Mouse (Mus musculus) central nervous system, embryonic 11.5 days (tissue): Measurements from ENCODE around the gene Pheta2. TPM values are rescaled to one million over a fixed set of nuclear protein-coding genes. Genes with fewer than 3 reads are reported as not detected.

ENCODE experiments used
- polyA plus RNA-seq: library from polyadenylated mRNA; depleted of rRNA; stranded (reverse); fragments of >200 nt; gene quantifications from 2 replicates; pipeline ENCODE4 v1.2.3, GENCODE M21; 2012; rRNA removed

Pheta2 gene
- 4.6 and 5.6 TPM in 2 replicates for polyA plus RNA-seq

DNA sequence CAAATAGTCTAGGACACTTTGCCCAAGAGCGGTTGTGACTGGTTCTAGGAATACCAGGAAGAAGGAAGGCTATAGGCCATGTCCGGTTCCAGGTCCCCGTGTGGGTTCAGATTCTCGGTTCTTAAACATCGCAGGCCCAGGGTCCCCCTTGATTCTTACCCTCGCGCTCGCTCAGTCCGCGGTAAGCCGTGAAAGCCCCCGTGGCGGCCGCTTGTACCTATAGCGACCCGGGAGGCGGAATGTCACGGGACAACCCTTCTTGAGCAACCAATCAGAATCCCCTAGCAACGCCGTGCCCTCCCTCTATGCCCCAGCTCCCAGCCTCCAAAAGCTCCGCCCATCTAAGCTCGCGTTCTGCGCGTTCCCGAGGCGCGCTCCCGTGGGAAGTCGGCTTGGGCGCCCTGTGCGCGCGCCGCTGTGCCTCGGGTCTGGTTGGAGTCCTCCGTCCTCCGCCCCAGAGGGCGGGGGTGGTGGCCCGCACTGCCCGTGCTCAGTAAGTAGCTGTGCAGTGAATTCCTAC lies at the start of gene Pheta2, which contains the start of the genes Naga and Smdt1:
Pheta2 (plus strand) TSS at position 350 of the 520 bp plus-strand sequence.
Naga (minus strand) TSS at position 333 of the 520 bp plus-strand sequence.
Smdt1 (plus strand) TSS at position 367 of the 520 bp plus-strand sequence.

DNA sequence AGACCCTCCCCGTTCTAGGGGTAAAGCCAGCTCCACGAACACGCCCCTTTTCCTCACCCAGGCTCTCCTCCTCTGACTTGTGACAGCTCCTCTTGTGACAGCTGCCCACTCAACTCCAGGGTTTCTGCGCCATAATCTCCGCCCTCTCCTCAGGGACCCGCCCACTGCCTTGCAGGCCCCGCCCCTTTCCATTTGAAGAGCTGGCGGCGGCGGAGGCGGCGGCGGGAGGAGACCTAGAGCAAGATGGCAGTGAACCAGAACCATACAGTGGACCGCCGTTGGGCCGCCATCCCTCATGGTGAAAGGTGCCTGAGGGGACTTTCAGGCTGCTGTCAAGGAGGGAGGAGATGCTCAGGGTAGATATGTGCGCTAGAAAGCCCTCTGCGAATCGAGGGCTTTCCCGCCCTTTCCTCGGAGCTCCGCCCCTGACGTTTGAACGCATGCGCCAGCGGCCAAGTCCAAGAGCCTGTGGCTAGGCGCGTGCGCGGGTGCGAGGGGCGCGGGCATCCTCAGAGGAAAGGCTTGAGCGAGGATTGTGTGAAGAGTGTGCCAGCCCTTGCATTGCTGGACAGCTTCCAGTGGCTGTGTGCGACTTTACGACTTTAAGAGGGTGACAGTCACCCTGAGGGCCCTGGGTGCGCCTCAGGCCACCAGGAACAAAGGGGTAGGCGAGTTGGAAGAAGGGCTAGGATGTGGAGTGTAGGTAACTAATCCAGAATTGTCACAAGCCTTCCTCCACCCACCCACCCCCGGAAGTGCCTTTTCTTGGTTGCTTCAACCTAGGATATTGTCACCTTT lies 39.8 kb upstream of the Pheta2 start, which contains the start of gene Wbp2nl:
Wbp2nl (plus strand) TSS at position 191 of the 798 bp plus-strand sequence.

DNA sequence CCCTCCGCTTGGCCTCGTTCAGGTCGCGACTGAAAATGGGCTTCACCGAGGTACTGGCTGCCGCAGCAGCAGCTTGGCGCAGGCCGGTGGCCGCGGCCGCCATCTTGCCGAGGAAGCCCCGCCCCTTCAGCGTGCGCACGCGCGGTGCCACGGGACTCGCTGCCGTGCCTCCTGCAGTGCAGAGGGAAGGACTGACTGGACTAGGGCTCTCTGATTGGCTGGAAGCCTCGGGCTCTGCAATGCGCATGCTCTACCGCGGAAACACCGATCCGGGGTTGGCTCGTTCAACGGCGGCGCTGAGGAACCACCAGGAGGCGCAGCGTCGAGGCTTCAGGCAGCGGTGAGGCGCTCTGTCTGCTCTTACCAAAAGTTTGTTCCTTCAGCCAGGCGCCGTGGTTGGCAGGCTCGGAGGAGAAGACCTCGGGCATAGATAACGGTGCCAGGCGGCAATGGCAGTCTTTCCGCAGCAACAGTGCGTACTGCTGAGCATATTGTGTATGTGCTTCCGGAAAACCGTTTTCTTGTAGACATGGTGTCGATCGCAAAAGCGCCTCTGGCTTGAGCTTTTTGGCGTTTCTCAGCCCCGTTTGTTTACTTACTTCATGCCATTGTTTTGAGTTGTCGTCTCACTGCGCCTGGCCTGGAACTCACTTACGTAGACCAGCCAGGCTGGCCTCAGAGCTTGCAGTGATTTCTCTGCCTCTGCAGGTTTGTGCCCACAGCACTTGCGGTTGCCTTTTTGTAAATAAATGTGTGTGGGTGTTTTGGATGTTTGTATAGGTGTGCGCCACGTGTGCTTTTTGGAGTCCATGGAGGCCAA lies 15.6 kb downstream of the Pheta2 start, which contains the start of gene Ndufa6:
Ndufa6 (minus strand) TSS at position 197 of the 820 bp plus-strand sequence.

DNA sequence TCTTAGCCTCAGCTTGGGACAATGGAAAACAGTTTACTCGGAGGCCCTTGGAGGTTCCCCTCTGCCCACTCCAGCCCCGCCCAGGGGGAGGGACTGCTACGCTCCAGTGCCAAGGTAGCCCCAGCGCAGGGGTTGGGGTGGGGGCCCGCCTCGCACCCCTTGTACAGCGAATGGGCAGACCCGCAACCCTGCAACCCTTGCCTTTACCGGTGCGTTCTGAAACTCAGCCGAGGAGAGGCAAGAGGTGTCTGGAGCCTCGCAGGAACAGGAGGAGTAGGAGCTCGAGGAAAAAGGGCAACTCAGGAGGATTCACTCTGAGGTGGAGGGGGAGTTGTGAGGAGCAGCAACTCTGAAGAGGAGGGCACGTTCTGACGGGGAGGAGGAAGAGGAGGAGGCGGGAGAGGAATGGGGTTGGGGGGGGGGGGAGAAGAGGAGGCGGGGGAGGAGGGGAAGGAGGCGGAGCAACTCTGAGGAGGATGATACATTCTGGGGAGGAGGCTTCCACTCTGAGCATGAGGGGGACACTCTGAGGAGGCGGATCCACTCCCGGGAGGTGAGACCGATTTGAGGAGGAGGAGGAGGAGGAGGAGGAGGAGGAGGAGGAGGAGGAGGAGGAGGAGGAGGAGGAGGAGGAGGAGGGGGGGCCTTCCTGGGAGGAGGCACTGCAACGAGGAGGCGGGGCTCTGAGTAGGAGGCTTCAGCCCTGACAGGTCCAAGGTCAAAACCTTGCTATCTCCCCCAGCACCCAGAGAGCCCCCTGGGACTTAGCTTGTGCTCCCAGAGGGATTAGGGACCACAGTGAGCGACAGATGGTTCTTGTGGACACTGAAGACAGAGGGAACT lies 41.4 kb downstream of the Pheta2 start, which contains the start of gene Cyp2d22:
Cyp2d22 (minus strand) TSS at position 390 of the 843 bp plus-strand sequence.

DNA sequence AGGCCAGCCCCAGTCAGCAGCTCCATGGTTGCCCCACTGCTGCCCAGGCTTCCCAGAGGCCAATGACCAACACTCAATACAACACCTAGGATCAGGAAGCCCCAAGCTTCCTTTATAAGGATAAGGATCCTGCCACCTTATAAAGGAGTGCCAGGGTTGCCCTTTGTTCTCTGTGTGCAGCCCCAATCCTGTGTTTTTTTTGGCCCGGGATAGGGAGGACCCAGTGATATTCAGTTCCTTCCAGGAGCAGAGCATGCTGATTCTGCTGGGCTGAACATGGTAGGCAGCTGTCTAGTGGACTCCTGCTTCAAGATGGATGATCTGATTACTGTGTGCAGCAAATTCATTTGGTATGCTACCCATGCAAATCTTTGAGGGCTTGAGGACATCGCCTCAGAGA lies 55.2 kb downstream of the Pheta2 start, which contains the start of gene Cyp2d11:
Cyp2d11 (minus strand) TSS at position 101 of the 400 bp plus-strand sequence.

Other genes with a start within 250 kb of the Pheta2 start
- gene Ccdc134, start 211.0 kb upstream of the Pheta2 start, polyA plus RNA-seq, result 23.7 and 25.0 TPM in 2 replicates
- 120 and 126 TPM in 2 replicates for gene Srebf2, start 191.8 kb upstream of the Pheta2 start, polyA plus RNA-seq
- gene Shisa8, start 126.1 kb upstream of the Pheta2 start, polyA plus RNA-seq, result 0.57 and 1.2 TPM in 2 replicates
- 0.14 and 0.28 TPM in 2 replicates for gene Tnfrsf13c, start 114.6 kb upstream of the Pheta2 start, polyA plus RNA-seq
- gene Cenpm, start 94.2 kb upstream of the Pheta2 start, polyA plus RNA-seq, result 45.2 and 65.4 TPM in 2 replicates
- 6.7 and 13.2 TPM in 2 replicates for gene 1500009C09Rik, start 86.5 kb upstream of the Pheta2 start, polyA plus RNA-seq
- 154 and 257 TPM in 2 replicates for gene Sept3, start 64.0 kb upstream of the Pheta2 start, polyA plus RNA-seq
- 0.18 and 0.19 TPM in 2 replicates for gene Wbp2nl, start 40.0 kb upstream of the Pheta2 start, polyA plus RNA-seq
- gene Naga, start within 50 bp of the Pheta2 start, polyA plus RNA-seq, result 47.0 and 64.3 TPM in 2 replicates
- 188 and 236 TPM in 2 replicates for gene Smdt1, start within 50 bp of the Pheta2 start, polyA plus RNA-seq
- 289 and 293 TPM in 2 replicates for gene Ndufa6, start 15.4 kb downstream of the Pheta2 start, polyA plus RNA-seq
- 11.4 and 15.8 TPM in 2 replicates for gene Cyp2d22, start 41.3 kb downstream of the Pheta2 start, polyA plus RNA-seq
- gene Cyp2d11, start 55.1 kb downstream of the Pheta2 start, polyA plus RNA-seq, result not detected in 2 replicates
- gene Cyp2d10, start 68.3 kb downstream of the Pheta2 start, polyA plus RNA-seq, result 0.34 and 0.62 TPM in 2 replicates
- 0.09 TPM in 1 of 2 replicates, not detected in the other for gene Cyp2d9, start 94.5 kb downstream of the Pheta2 start, polyA plus RNA-seq
- gene Cyp2d12, start 216.1 kb downstream of the Pheta2 start, polyA plus RNA-seq, result not detected in 2 replicates